Mouse (Mus musculus): ENCODE measurements around the gene Gm11172.

DNA sequence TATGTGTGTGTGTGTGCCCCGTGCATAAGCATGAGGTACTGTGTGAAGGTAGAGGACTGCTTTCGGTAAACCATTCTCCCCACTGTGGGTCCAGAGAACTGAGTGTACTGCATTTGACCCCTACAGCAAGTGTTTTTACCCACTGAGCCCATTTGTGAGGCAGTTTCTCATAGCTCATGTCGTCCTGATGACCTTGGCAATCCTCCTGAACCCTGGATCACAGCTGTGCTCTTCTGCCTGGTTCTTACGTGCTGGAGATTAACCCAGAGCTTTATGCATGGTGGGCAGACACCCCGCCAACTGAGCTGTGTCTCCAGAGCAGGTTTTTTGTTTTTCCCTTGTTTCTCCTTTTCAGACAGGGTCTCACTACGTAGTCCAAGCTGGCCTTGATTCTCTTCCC is 33.2 kb downstream of the Gm11172 start:
- no peak for TF ChIP-seq POLR2A (IDR thresholded peaks at IDR 0.05; ENCODE audit: low read depth, low read length)
- TF ChIP-seq CTCF (IDR thresholded peaks at IDR 0.05; ENCODE audit: borderline replicate concordance, insufficient read depth, low read length): no peak
